Mouse (Mus musculus) kidney, postnatal 0 days (tissue): ENCODE data around the gene Mettl16. TPM values are rescaled to one million over a fixed set of nuclear protein-coding genes. Genes with fewer than 3 reads are reported as not detected.
"Not testable (repeated sequence)": the region's sequence is repeated elsewhere in the genome, so short reads cannot be mapped to it uniquely, and the experiment has no call there.

Experiments used
- ATAC-seq: fragments of 200-750 bp; cut with Nextera tagmentation; replicated peaks from 2 replicates; pipeline ENCODE4 v1.8.0; 2017; ENCODE audit warnings: low read depth, moderate number of reproducible peaks, moderate TSS enrichment, moderate library complexity; ENCODE audit not compliant: low FRiP score
- DNase-seq: peaks from one replicate; pipeline ENCODE4 v3.0.0-alpha.2; 2016; ENCODE audit warnings: low spot score
- H3K27ac ChIP-seq: fragments of 300-500 bp; sonication (generic); 2 replicates; pipeline ENCODE4 v1.5.1; 2014; ENCODE audit warnings: mild to moderate bottlenecking
- H3K27me3 ChIP-seq: fragments of 300-500 bp; sonication (generic); 2 replicates; pipeline ENCODE4 v1.6.1; 2014; ENCODE audit warnings: low read length, mixed read lengths; ENCODE audit not compliant: insufficient read depth
- H3K36me3 ChIP-seq: fragments of 300-500 bp; sonication (generic); 2 replicates; pipeline ENCODE4 v1.6.1; 2014; ENCODE audit warnings: low read length, mixed read lengths; ENCODE audit not compliant: insufficient read depth
- H3K4me1 ChIP-seq: fragments of 300-500 bp; sonication (generic); replicated peaks from 2 replicates; pipeline ENCODE4 v1.6.1; 2014; ENCODE audit warnings: antibody characterized with exemption, low read length, mixed read lengths; ENCODE audit not compliant: insufficient read depth
- H3K4me2 ChIP-seq: fragments of 300-500 bp; sonication (generic); 2 replicates; pipeline ENCODE4 v1.6.1; 2014; ENCODE audit warnings: mild to moderate bottlenecking, low read length, moderate library complexity, mixed read lengths
- H3K4me3 ChIP-seq: fragments of 300-500 bp; sonication (generic); replicated peaks from 2 replicates; pipeline ENCODE4 v1.5.1; 2014; ENCODE audit warnings: low read depth, low read length
- H3K9ac ChIP-seq: fragments of 300-500 bp; sonication (generic); 2 replicates; pipeline ENCODE4 v1.6.1; 2014; ENCODE audit warnings: low read depth, low read length
- H3K9me3 ChIP-seq: fragments of 300-500 bp; sonication (generic); replicated peaks from 2 replicates; pipeline ENCODE4 v1.6.1; 2016; ENCODE audit warnings: low read length, inconsistent platforms, mixed read lengths
- CTCF ChIP-seq: IDR thresholded peaks from 2 replicates; pipeline ENCODE4 v1.5.1; 2016; ENCODE audit warnings: antibody characterized with exemption, low read depth, mild to moderate bottlenecking, moderate library complexity
- WGBS: fragments of 180-500 bp; shearing (Covaris S2); extraction: QIAGEN DNeasy Blood & Tissue Kit; methylation state at CpG from one replicate; pipeline ENCODE4 v1.1.7; 2014; 5-methylcytosine and 5-hydroxymethylcytosine counted together
- polyA plus RNA-seq: library from polyadenylated mRNA; unstranded; fragments of >200 nt; fragmentation: Nextera tagmentation; extraction: Ambion mirVana; gene quantifications from 2 replicates; pipeline ENCODE4 v1.2.1, GENCODE M21; 2015

The Mettl16 gene
- polyA plus RNA-seq, 1 experiment from 2014 or later: 27.1 TPM

DNA sequence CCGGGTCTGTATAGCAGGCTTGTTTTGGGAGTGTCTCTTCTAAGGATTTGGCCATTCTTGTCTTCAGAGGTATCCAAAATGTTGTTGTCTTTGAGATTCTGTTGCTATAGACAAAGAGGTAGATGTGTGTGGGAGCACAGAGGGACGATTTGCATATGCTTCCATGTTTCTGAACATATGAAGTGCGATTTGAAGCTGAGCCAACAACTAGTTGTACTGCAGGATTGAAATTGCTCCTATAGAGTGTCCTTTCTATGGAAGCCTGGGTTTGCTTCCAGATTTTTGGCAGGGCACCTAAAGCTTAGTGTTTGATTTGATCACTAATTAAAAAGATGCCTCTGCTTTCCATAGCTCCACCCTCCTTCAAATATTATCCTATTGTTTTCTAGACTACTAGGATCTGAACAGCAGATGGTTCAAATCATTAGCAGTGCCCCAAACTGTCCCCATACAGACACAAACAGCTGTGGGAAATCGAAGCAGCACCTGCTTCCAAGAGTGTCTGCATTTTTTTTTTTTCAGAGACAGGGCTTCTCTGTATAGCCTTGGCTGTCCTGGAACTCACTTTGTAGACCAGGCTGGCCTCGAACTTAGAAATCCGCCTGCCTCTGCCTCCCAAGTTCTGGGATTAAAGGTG, 36.7 kb downstream of the Mettl16 start:
- Histone ChIP-seq H3K4me1 (no peaks in the 10 kb centered on the region), H3K9ac (no peak overlapping the region), H3K27me3 (no peaks in the 10 kb centered on the region), H3K36me3 (peaks cover 24% of the 10 kb centered on the region), H3K27ac (no peak overlapping the region), H3K4me2 (no peak overlapping the region), H3K4me3 (no peak overlapping the region), H3K9me3 (no peaks in the 10 kb centered on the region)
- no peak for TF ChIP-seq CTCF
- no peak for DNase-seq
- WGBS: 85% methylated on average over 6 of the region's 6 CpGs
- no peak for ATAC-seq

DNA sequence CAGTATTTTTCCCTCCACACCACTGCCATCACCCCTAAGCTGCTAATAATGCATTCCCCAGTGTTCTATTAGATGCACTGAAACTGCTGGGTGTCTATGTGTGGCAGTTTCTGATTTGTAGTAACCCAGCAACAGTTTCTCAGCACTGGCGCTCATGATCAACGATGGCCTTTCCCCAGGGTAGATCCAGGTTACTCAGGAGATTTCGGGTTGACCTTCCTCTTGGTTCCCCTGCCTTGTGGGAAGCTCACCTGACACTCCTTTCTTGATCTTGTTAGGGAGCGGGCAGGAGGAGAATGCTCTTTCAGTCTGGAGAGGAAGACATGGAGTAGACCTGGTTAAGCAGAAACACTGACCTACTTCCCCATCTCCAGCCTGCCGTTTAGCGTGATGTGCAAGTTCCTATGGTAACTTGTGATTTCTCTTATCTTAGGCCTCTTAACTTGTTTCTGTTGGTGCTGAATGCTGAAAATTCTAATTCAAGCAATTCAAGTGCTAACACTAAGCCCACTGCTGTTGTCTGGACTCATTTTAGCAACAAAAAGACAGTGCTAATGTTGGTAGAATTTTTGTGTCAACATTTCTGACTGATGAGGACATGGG, 37.7 kb downstream of the Mettl16 start:
- H3K9me3 ChIP-seq: no peaks in the 10 kb centered on the region
- no peak for DNase-seq
- no peak overlapping the region for H3K4me2 ChIP-seq
- H3K9ac ChIP-seq: no peak overlapping the region
- TF ChIP-seq CTCF: no peak
- H3K36me3 ChIP-seq: peaks cover 27% of the 10 kb centered on the region
- no peak overlapping the region for H3K4me3 ChIP-seq
- ATAC-seq: no peak
- 96% methylated on average over 6 of the region's 6 CpGs for WGBS
- no peak overlapping the region for H3K27ac ChIP-seq
- no peaks in the 10 kb centered on the region for H3K27me3 ChIP-seq
- no peaks in the 10 kb centered on the region for H3K4me1 ChIP-seq

DNA sequence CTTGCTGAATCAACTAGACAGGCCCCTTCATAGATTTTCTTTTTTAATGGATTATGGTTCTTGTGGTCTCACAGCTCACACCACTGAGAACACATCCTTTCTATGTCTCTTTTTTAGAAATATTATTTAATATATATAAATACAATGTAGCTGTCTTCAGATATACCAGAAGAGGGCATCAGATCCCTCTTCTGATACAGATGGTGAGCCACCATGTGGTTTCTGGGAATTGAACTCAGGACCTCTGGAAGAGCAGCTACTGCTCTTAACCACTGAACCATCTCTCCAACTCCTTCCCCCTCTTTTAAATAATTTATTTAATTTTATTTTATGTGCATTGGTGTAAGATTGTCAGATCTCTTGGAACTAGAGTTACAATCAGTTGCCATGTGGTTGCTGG, 39.5 kb downstream of the Mettl16 start:
- H3K4me2 ChIP-seq: no peak overlapping the region
- H3K4me3 ChIP-seq: no peak overlapping the region
- H3K9me3 ChIP-seq: no peaks in the 10 kb centered on the region
- no peak overlapping the region for H3K9ac ChIP-seq
- no peak for ATAC-seq
- no peaks in the 10 kb centered on the region for H3K4me1 ChIP-seq
- H3K36me3 ChIP-seq: peaks cover 22% of the 10 kb centered on the region
- no peaks in the 10 kb centered on the region for H3K27me3 ChIP-seq
- no peak overlapping the region for H3K27ac ChIP-seq
- TF ChIP-seq CTCF: no peak
- DNase-seq: no peak

DNA sequence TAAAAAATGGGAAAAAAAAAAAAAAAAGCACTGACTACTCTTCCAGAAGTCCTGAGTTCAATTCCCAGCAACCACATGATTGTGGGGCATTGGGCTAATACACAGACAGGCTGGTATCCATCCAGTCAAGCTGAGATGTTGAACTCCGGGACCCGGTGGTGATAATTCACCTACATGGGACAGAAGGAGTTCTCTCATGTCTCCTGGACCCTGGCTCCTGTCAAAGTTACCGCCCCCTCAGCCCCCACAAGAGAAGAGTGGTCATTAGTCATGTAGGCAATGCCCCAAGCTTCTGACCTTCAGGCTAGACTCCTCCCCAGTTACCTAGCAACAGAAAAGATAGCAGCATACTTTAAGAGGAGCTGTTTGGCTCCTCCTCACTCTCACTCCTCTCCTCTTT, 40.4 kb downstream of the Mettl16 start:
- H3K4me3 ChIP-seq, H3K4me2 ChIP-seq, H3K9me3 ChIP-seq, H3K4me1 ChIP-seq, H3K27me3 ChIP-seq, H3K27ac ChIP-seq, H3K9ac ChIP-seq: not testable (repeated sequence)
- peak; percentile 69; the same call in 1 of the 2 replicates for ATAC-seq
- 43% methylated on average over 3 of the region's 3 CpGs for WGBS
- H3K36me3 ChIP-seq: peaks cover 20% of the 10 kb centered on the region
- DNase-seq: peak; percentile 25

DNA sequence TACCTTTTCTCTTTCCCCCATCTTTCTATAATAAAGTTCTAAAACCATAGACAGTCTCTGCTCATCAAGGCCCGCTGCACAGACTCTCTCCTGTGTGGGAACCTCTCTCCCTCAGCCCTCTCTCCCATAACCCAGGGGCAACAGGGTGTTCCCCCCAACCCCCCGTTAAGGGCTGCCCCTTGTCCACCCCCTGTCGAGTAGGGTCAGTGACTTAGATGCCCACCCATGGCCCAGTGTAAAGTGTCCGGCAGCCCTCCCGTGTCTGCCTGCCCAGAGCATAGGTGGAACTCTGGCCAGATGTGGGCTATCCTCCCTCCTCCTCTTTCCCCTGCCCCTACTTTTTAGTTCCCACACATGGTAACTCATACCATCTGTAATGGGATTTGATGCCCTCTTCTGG, 40.9 kb downstream of the Mettl16 start:
- no peak overlapping the region for H3K4me2 ChIP-seq
- H3K9me3 ChIP-seq: no peaks in the 10 kb centered on the region
- TF ChIP-seq CTCF: 0 out of 2 replicates have a peak, but pooled peaks have one; percentile 2
- H3K27me3 ChIP-seq: no peaks in the 10 kb centered on the region
- peaks cover 20% of the 10 kb centered on the region for H3K36me3 ChIP-seq
- DNase-seq (no peak), ATAC-seq (peak; percentile 40)
- no peak overlapping the region for H3K9ac ChIP-seq
- no peak overlapping the region for H3K4me3 ChIP-seq
- no peak overlapping the region for H3K27ac ChIP-seq
- WGBS: 41% methylated on average over 5 of the region's 5 CpGs
- no peaks in the 10 kb centered on the region for H3K4me1 ChIP-seq

DNA sequence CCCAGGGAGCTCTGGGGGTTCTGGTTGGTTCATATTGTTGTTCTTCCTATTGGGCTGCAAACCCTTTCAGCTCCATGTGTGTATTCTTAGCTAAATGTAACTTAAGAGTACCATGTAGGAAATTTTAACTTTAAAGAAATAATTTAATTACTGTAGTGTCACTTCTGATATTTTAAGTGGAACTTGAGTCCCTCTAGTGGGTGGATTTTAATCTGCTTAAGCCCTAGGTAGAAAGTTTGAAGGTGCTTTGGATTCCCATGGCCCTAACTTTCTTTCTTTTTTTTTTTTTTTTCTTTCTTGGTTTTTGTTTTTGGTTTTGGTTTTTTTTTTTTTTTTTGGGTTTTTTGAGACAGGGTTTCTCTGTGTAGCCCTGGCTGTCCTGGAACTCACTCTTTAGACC, 45.2 kb downstream of the Mettl16 start:
- TF ChIP-seq CTCF: peak; percentile 53
- Histone ChIP-seq H3K27ac (no peak overlapping the region), H3K4me3 (no peak overlapping the region), H3K4me1 (no peaks in the 10 kb centered on the region), H3K9me3 (no peaks in the 10 kb centered on the region), H3K36me3 (peaks cover 25% of the 10 kb centered on the region), H3K4me2 (no peak overlapping the region), H3K9ac (no peak overlapping the region), H3K27me3 (no peaks in the 10 kb centered on the region)
- no peak for ATAC-seq
- DNase-seq: peak; percentile 52

DNA sequence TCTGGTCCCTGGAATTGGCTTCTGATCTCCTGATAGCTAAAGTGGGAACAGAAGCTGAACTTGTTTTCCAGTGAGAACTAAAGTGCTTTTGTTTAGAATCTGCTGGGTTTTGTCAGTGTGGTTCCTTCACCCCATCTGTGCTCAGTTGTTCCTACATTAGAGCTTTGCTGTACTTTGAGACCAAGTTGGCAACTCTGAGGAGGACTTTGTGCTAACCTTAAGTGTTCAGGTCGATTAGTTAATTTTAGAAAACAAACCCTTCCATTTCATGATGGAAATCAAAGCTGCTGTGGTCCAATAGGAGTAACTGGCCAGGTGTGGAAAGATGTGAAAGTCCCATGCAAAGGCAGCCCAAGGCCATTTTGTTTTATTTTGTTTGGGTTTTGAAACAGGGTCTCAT, 50.3 kb downstream of the Mettl16 start:
- H3K9ac ChIP-seq: no peak overlapping the region
- no peak for TF ChIP-seq CTCF
- no peaks in the 10 kb centered on the region for H3K27me3 ChIP-seq
- no peak overlapping the region for H3K4me3 ChIP-seq
- H3K36me3 ChIP-seq: peaks cover 17% of the 10 kb centered on the region
- no peak overlapping the region for H3K27ac ChIP-seq
- H3K4me1 ChIP-seq: peaks cover 1% of the 10 kb centered on the region
- DNase-seq: no peak
- no peaks in the 10 kb centered on the region for H3K9me3 ChIP-seq
- no peak overlapping the region for H3K4me2 ChIP-seq
- 49% methylated on average over 1 of the region's 1 CpGs for WGBS
- ATAC-seq: no peak
